Mouse (Mus musculus) liver, embryonic 12.5 days (tissue): ENCODE results near the gene Zfp740. TPM values are rescaled to one million over a fixed set of nuclear protein-coding genes. Genes with fewer than 3 reads are reported as not detected.
"Not testable (repeated sequence)": the region's sequence is repeated elsewhere in the genome, so short reads cannot be mapped to it uniquely, and the experiment has no call there.

Experiments
- ATAC-seq: fragments of 200-750 bp; cut with Nextera tagmentation; 2 replicates; pipeline ENCODE4 v1.8.0; 2017; ENCODE audit warnings: moderate number of reproducible peaks, mild to moderate bottlenecking, moderate library complexity
- H3K27ac ChIP-seq: fragments of 300-500 bp; sonication (generic); 2 replicates; pipeline ENCODE4 v1.5.1; 2016; ENCODE audit warnings: mild to moderate bottlenecking
- H3K27me3 ChIP-seq: fragments of 300-500 bp; sonication (generic); replicated peaks from 2 replicates; pipeline ENCODE4 v1.6.1; 2016; ENCODE audit warnings: mild to moderate bottlenecking, moderate library complexity
- H3K36me3 ChIP-seq: fragments of 300-500 bp; sonication (generic); 2 replicates; pipeline ENCODE4 v1.6.1; 2016; ENCODE audit warnings: mild to moderate bottlenecking, moderate library complexity
- H3K4me1 ChIP-seq: fragments of 300-500 bp; sonication (generic); 2 replicates; pipeline ENCODE4 v1.6.1; 2016
- H3K4me2 ChIP-seq: fragments of 300-500 bp; sonication (generic); 2 replicates; pipeline ENCODE4 v1.6.1; 2016; ENCODE audit warnings: mild to moderate bottlenecking, moderate library complexity
- H3K4me3 ChIP-seq: fragments of 300-500 bp; sonication (generic); 2 replicates; pipeline ENCODE4 v1.5.1; 2016; ENCODE audit warnings: mild to moderate bottlenecking, moderate library complexity
- H3K9ac ChIP-seq: fragments of 300-500 bp; sonication (generic); 2 replicates; pipeline ENCODE4 v1.6.1; 2016; ENCODE audit warnings: mild to moderate bottlenecking, moderate library complexity
- H3K9me3 ChIP-seq: fragments of 300-500 bp; sonication (generic); replicated peaks from 2 replicates; pipeline ENCODE4 v1.6.1; 2016; ENCODE audit warnings: mild to moderate bottlenecking, moderate library complexity
- WGBS: fragments of 180-500 bp; shearing (Covaris S2); methylation state at CpG from one replicate; pipeline ENCODE4 v1.1.7; 2016; ENCODE audit not compliant: insufficient replicate concordance; 5-methylcytosine and 5-hydroxymethylcytosine counted together
- polyA plus RNA-seq: library from polyadenylated mRNA; unstranded; fragments of >200 nt; fragmentation: Nextera tagmentation; extraction: Ambion mirVana; gene quantifications from 2 replicates; pipeline ENCODE4 v1.2.1, GENCODE M21; 2016

Gene Zfp740
- polyA plus RNA-seq: 31.2 and 32.0 TPM in 2 replicates

DNA sequence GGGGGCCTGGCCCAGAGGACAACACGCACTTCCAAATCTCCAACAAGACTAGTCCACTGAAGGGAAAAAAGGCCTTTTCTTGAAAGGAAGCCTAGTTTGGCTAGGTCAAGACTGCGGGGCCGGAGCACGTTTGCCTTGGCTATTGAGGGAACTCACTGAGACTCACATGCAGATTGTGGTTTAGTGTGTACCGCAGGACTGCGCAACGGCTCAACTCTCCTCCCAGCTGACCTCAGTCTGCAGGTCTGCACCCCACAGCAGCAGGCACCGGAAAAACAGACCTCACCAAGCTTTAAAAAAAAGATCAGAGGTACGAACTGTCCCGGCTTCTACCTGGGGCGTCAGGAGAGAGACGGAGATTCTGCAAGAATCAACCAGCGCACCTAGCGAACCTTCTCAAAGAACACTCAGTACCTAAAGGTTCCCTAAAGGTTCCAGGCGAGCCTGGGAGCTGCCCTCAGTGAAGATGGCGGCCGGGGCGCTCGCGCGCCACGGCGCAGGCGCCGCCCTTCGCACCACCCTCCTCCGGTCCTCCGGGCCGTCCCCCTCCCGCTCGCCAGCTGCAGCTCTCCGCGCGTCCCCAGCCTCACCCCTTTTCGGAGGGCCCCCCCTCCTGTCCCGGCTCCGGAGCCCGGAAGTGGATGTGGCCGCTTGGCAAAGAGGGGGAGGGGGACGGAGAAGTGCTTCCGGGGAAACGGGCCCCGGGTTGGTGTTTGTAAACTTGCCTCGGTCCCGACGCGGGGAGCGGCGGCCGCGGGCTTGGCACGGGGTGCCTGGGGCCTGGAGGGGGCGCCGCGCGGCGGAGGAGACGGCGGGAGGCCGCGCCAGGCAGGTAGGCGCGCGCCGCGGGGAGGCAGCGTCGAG is at the start of gene Zfp740:
Gene Zfp740, plus strand, starts transcription at position 279 of the 864 bp plus-strand sequence.
- Histone ChIP-seq H3K9ac (peak within 1 kb of the TSS; percentile 89), H3K27me3 (no peaks in the 10 kb centered on the region), H3K4me3 (peak within 1 kb of the TSS; percentile 80), H3K4me1 (peaks cover 42% of the 10 kb centered on the region), H3K9me3 (no peaks in the 10 kb centered on the region), H3K27ac (peak within 1 kb of the TSS; percentile 98), H3K36me3 (peaks cover 35% of the 10 kb centered on the region), H3K4me2 (peak within 1 kb of the TSS; percentile 93)
- ATAC-seq: peak; percentile 96
- 3% methylated on average over 62 of the region's 68 CpGs for WGBS

DNA sequence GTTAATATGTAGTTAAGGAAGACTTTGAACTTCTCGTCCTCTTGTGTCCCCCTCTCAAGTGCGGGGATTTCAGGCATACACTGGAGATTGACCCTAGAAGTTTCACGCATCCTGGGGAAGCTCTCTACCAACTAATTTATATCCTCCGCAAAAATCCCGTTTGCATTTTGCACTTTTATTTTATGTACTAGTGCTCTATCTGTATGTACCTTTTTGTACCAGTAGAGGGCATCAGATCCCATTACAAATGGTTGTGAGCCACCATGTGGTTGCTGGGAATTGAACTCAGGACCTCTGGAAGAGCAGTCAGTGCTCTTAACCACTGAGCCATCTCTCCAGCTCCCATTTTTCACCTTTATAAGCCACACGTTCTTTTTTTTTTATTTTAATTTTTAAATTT is 48.0 kb upstream of the Zfp740 start:
- H3K9ac ChIP-seq, ATAC-seq, H3K4me3 ChIP-seq, H3K27me3 ChIP-seq, H3K9me3 ChIP-seq, H3K4me2 ChIP-seq, H3K27ac ChIP-seq: not testable (repeated sequence)
- peaks cover 26% of the 10 kb centered on the region for H3K4me1 ChIP-seq
- WGBS: 83% methylated on average over 6 of the region's 6 CpGs
- H3K36me3 ChIP-seq: peaks cover 55% of the 10 kb centered on the region

DNA sequence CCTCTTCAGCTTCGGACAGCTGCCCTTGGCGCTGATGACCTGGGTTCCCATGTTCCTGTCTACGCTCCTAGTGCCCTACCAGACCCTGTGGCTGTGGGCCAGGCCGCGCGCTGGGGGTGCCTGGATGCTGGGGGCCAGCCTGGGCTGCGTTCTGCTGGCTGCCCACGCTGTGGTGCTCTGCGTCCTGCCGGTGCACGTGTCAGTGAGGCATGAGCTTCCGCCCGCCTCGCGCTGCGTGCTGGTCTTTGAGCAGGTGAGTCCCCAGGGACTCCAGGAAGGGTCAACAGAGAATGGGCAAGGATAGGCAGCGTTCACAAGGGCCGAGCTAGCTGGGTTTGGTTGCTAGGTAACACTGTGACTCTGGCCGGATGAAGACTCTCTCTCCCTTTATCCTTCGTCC is 46.2 kb upstream of the Zfp740 start:
- Histone ChIP-seq H3K27ac (no peak overlapping the region), H3K4me1 (peaks cover 9% of the 10 kb centered on the region; the same call in 1 of the 2 replicates), H3K4me2 (no peak overlapping the region), H3K9ac (no peak overlapping the region), H3K36me3 (peaks cover 70% of the 10 kb centered on the region), H3K9me3 (0 out of 2 replicates have a peak, but pooled peaks cover 4% of the 10 kb centered on the region), H3K4me3 (no peak overlapping the region), H3K27me3 (no peaks in the 10 kb centered on the region)
- ATAC-seq: no peak
- 61% methylated on average over 20 of the region's 20 CpGs for WGBS

DNA sequence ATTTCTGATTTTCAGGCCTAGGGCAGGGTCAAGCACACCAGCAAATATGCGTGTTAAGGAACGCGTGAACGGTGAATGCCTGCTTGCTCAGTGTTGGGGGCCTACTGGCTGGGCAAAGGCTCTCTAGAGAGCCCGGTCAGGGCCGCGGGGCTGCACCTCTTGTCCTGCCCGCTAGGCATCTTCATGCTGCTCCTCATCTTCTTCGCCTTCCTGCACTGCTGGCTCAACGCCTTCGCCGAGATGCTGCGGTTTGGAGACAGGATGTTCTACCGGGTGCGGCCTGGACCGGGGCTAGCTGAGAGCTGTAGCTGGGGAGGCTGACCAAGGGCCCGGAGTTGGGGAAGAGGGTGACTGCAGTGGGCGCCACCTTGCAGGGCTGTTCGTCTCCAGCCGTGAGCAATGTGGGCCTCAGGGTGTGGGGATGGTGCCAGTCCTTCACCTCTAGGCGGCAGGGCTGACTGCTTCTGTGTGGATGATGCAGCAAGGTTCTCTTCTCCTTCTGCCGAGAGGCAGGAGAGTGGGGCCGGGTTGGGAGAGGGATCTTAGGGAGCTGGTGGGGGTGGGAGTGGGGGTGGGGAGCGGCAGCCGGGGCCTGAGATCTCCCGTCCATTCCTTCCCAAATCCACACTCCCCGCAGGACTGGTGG is 42.5 kb upstream of the Zfp740 start:
- no peak overlapping the region for H3K27ac ChIP-seq
- no peaks in the 10 kb centered on the region for H3K27me3 ChIP-seq
- peaks cover 52% of the 10 kb centered on the region for H3K36me3 ChIP-seq
- no peak overlapping the region for H3K4me3 ChIP-seq
- H3K4me2 ChIP-seq: no peak overlapping the region
- peaks cover 3% of the 10 kb centered on the region; the same call in 1 of the 2 replicates for H3K4me1 ChIP-seq
- H3K9ac ChIP-seq: no peak overlapping the region
- no peaks in the 10 kb centered on the region for H3K9me3 ChIP-seq
- WGBS: 58% methylated on average over 26 of the region's 27 CpGs
- no peak for ATAC-seq

DNA sequence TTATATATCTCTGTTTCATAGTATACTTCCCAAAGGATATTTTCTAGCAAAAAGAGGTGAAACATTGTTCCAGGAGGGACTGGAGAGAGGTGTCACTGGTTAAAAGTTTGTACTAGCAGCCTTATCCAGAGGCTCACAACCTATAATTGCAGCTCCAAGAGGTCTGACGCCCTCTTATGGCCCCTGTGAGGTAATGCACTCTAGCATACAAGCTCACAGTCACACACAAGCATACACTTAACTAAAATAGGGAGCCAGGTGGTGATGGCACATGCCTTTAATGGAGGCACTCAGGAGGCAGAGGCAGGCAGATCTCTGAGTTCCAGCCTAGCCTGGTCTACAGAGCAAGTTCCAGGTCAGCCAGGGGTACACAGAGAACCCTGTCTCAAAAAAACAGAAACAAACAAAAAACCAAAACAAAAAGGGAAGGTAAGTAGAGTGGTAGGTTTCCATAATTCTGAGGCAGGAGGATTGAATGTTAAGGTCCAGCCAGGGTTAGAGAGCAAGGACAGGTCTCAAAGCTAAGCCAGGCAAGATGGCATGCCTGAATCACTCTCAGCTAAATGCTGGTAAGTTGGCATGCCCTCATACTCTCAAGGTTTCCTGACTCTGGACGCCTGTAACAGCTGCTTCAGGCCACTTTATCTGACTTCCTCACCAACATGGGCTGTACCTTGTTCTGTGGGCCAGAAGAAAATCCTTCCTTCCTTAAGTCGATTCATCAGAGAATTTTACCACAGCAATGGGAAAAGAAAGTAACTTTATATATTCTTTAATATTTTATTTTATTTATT is 39.0 kb upstream of the Zfp740 start:
- H3K27me3 ChIP-seq: no peaks in the 10 kb centered on the region
- no peak for ATAC-seq
- H3K9me3 ChIP-seq: no peaks in the 10 kb centered on the region
- H3K4me1 ChIP-seq: no peaks in the 10 kb centered on the region
- H3K9ac ChIP-seq: no peak overlapping the region
- 18% methylated on average over 3 of the region's 3 CpGs for WGBS
- no peak overlapping the region for H3K4me3 ChIP-seq
- H3K27ac ChIP-seq: no peak overlapping the region
- no peak overlapping the region for H3K4me2 ChIP-seq
- peaks cover 24% of the 10 kb centered on the region for H3K36me3 ChIP-seq

DNA sequence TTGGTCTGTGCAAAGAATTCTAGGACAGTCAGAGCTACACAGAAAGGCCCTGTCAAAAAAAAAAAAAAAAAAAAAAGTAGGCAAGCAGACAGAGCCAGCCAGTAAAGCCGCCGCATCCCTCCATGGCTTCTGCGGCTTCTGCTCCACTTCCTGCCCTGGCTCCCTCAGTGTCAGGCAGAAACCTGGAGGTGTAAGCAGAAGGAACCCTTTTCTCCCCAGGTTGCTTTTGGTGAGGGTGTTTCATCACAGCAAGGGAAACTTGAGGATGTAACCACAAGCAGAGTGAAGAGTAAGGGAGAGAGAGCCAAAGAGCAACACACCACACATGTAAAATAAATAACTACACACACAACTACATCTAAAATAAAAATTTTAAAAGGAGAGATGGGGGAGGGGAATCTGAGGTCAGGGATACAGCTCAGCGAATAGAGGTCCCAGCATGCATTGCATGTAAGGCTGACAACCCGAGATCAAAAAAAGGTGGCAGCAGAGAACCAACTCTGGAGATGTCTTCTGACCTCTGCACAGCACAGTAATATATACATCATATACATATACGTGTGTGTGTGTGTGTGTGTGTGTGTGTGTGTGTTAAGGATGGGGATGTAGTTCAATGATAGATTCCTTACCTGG is 37.5 kb upstream of the Zfp740 start:
- peaks cover 17% of the 10 kb centered on the region for H3K36me3 ChIP-seq
- no peak overlapping the region for H3K4me2 ChIP-seq
- no peak for ATAC-seq
- no peak overlapping the region for H3K4me3 ChIP-seq
- no peak overlapping the region for H3K27ac ChIP-seq
- no peak overlapping the region for H3K9ac ChIP-seq
- WGBS: 15% methylated on average over 6 of the region's 6 CpGs
- no peaks in the 10 kb centered on the region for H3K27me3 ChIP-seq
- no peaks in the 10 kb centered on the region for H3K4me1 ChIP-seq
- no peaks in the 10 kb centered on the region for H3K9me3 ChIP-seq

DNA sequence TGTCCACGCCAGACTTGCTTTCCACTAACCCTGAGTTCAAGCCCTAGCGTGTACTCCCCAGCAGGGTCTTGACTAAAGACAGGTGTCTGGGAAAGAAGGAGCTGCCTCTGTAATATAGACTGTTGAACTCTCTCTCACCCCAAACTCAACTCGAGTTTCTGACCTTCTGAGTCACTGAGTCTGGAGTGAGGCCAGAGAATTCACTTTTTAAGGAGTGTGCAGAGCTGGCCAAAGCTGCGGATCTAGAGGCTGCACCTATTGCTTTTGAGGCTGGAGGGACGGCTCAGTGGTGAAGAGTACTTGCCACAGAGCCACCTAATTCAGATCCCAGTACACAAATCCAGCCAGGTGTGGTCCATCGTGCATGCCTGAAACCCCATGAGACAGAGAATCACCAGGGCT is 35.4 kb upstream of the Zfp740 start:
- no peak overlapping the region for H3K4me2 ChIP-seq
- H3K9me3 ChIP-seq: no peaks in the 10 kb centered on the region
- H3K4me1 ChIP-seq: no peaks in the 10 kb centered on the region
- H3K27ac ChIP-seq: no peak overlapping the region
- 60% methylated on average over 6 of the region's 6 CpGs for WGBS
- no peak overlapping the region for H3K4me3 ChIP-seq
- no peak for ATAC-seq
- H3K36me3 ChIP-seq: peaks cover 4% of the 10 kb centered on the region
- no peaks in the 10 kb centered on the region for H3K27me3 ChIP-seq
- no peak overlapping the region for H3K9ac ChIP-seq

DNA sequence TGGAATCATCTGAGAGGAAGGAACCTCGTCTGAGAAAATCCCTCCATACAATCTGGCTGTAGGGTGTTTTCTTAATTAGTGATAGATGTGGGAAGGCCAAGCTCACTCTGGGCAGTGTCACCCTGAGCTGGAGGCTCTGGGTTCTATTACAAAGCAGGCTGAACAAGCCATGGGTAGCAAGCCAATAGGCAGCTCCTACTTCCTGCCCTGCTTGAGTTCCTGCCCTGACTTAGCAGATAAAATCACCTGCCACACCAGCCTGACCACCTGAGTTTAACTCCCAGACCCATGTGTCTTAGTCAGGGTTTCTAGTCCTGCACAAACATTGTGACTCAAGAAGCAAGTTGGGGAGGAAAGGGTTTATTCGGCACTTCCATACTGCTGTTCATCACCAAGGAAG is 34.0 kb upstream of the Zfp740 start:
- no peaks in the 10 kb centered on the region for H3K9me3 ChIP-seq
- H3K4me1 ChIP-seq: no peaks in the 10 kb centered on the region
- no peak overlapping the region for H3K9ac ChIP-seq
- H3K4me3 ChIP-seq: no peak overlapping the region
- WGBS: 61% methylated on average over 2 of the region's 2 CpGs
- H3K4me2 ChIP-seq: no peak overlapping the region
- ATAC-seq: no peak
- H3K36me3 ChIP-seq: no peaks in the 10 kb centered on the region
- H3K27me3 ChIP-seq: no peaks in the 10 kb centered on the region
- H3K27ac ChIP-seq: no peak overlapping the region

DNA sequence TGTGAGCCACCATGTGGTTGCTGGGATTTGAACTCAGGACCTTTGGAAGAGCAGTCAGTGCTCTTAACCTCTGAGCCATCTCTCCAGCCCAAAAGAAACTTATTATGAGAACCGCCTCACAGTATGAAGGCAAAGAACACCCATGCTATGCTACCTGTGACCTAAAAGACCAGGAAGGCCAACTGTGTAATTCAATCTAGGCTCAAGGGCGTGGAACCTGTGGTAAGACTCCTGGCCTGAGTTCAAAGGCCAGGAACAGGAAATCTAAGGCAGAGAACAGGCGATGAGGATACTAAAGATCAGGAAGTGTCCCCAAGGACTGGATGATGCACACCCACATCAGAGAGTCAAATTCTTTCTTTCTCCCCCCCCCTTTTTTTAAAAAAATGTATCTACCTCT is 29.5 kb upstream of the Zfp740 start:
- no peak for ATAC-seq
- Histone ChIP-seq H3K4me2 (no peak overlapping the region), H3K27me3 (no peaks in the 10 kb centered on the region), H3K4me1 (peaks cover 14% of the 10 kb centered on the region; the same call in 1 of the 2 replicates), H3K9ac (no peak overlapping the region), H3K4me3 (no peak overlapping the region), H3K36me3 (no peaks in the 10 kb centered on the region), H3K27ac (no peak overlapping the region), H3K9me3 (no peaks in the 10 kb centered on the region)
- 60% methylated on average over 3 of the region's 3 CpGs for WGBS

DNA sequence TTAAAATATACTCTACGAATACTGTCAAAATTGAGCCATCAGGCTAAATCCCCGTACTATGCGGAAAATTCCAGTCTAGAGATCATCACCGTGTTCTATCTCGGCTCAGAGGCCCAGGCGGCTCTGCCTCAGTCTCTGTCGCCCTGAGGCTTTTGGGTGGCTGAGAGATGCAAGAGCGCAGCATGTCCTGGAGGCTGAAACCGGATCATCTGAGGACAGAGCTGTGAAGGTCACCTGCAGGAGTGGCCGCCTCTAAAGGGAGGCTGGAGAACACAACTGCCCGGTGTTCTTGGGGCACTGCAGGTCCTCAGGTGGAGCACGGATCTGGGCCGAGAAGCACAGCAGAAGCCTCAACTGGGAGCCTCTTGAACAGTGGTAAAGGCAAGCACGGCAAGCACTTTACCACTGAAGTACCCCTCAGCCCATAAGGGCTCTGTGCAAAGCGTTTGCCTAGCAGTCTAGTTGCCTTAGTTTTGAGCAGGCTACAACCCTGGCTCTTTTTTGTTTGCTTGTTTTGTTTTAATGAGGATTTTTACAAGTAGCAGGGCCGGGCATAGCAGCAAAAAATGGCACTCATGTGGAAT is 27.2 kb upstream of the Zfp740 start:
- Histone ChIP-seq H3K27ac (no peak overlapping the region), H3K36me3 (peaks cover 10% of the 10 kb centered on the region), H3K27me3 (no peaks in the 10 kb centered on the region), H3K9ac (no peak overlapping the region), H3K4me1 (peaks cover 14% of the 10 kb centered on the region; the same call in 1 of the 2 replicates), H3K4me2 (no peak overlapping the region), H3K9me3 (no peaks in the 10 kb centered on the region), H3K4me3 (no peak overlapping the region)
- no peak for ATAC-seq
- 74% methylated on average over 16 of the region's 16 CpGs for WGBS

DNA sequence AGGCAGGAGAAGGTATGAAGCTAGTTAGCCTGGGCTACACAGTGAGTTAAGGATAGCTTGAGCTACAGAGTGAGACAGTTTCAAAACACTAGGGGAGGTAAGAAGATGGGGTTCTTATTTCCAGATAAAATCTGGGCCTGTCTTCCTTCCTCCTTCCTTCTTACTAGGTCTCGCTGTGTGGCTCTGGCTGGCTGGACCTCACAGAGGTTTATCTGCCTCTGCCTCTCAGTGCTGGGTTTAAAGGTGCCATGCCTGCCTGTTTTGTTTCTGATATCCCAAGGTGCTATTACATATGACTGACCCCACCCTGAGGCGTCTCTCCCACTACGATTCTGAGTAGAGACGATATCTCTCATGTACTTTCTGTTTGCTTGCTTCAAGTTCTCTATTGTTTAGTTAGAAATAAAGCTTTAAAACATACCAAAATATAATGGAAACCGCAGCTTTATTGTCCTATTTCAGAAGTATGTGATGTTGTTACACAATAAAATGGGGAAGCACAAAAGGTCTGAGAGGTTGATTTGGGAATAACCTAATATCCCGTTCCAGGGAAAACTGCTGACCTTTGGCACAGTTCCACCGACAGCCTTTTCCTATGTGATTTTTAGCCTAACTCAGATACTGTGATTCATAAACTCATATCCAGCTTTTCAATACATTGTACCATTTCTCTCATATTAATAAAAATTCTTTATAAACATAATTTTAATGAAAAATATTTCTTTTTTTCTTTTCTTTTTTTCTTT is 26.3 kb upstream of the Zfp740 start:
- 51% methylated on average over 7 of the region's 7 CpGs for WGBS
- H3K9me3 ChIP-seq: no peaks in the 10 kb centered on the region

More for the DNA sequence above, 26.3 kb upstream of the Zfp740 start:
- Histone ChIP-seq H3K4me1 (peaks cover 14% of the 10 kb centered on the region; the same call in 1 of the 2 replicates), H3K27me3 (no peaks in the 10 kb centered on the region), H3K27ac (no peak overlapping the region), H3K4me2 (no peak overlapping the region), H3K36me3 (peaks cover 10% of the 10 kb centered on the region), H3K4me3 (no peak overlapping the region), H3K9ac (no peak overlapping the region)
- peak; percentile 64 for ATAC-seq
